Mouse (Mus musculus) retina, postnatal 7 days (tissue): ENCODE measurements around the gene Rnft2.

Experiments used
- DNase-seq: peaks from one replicate; pipeline ENCODE4 v3.0.0-alpha.2; 2012; ENCODE audit warnings: low read depth, low spot score

Gene Rnft2

DNA sequence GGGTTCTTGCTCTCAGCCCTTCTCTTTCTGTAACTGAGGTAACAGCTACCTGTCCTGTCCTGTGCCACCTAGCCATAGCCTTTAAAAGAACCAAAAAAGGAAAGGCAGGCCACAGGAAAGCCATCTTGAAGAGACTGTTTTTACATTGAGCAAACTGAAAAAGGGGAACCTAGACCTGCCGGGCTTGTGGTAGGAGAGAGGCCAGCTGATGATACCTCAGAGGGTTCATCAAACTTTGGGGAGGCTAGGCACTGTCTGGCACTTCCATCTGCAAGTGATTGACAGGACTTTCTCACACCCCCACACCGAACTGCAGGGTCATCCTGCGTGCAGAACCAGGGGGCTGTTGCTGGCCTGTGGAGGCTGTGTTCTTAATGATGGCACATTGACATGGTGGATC lies 8.6 kb upstream of the Rnft2 start:
- no peak for DNase-seq

DNA sequence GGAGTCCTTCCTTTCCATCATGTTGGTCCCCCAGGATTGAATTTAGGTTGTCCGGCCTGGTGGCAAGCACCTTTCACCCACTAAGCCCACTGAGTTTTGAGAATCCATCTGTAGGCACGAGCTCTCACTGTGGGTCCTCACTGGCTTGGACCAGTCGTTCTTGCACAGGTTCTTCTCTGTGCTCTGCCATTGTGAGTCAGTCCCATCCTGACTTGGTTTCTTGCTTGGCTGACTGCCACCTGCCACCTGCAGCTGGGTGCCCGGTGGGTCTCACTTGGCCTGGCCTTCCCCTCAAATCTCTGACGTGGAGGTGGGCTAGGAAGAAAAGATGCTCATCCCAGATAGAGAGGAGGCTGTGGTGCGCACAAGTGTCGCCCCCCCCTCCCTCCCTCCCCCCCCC lies 6.1 kb upstream of the Rnft2 start:
- DNase-seq, result no peak

DNA sequence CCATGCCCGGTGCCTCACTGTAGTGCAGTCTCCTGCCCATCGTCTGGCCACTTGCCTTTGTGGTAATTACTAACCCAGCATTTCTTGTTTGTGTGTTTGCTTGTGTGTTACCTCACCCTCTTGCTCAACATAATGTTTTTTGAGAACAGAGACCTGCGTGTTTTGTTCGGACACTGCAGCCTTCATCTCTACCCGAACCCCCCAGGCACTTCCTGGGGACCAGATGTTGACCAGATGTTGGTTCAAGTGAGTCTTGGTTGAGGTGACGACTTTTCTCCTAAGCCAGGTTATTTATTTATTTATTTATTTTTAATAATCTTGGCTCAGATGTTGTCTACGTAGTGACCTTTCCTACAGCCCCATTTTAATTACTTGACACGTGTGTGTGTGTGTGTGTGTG lies 2.5 kb upstream of the Rnft2 start:
- no peak for DNase-seq

DNA sequence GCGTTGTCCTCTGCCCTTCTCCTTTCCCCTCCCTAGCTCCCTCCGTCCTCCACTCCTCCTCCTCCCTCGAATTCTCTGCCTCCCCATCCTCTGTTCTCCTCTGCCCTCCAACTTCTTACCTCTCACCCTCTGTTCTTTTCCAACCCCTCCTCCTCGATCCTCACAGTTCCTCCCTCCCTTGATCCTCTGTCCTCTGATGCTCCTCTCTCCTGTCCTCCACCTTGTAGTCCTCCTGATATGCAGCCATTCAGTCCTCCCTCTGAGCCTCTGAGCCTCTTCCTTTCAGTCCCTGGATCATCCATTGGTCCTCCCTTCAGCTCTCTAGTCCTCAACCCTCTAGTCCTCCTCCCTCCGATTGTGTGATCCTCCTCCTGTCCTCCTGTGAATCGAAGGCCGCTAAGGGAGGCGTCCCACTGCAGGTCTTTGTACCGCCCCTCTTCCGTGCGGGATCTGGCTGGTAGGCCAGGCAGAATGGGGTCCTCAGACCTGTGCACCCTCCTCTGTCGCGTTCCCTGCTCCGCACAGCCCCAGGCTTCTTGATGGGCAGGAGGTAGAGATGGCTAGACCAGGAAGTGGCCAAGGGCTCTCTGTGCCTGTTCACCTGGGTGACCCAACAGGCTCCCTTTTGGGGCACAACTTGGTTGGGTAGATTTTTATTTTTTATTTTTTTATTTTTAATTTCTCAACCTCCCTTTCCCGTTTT lies 841 bp upstream of the Rnft2 start:
- no peak for DNase-seq

DNA sequence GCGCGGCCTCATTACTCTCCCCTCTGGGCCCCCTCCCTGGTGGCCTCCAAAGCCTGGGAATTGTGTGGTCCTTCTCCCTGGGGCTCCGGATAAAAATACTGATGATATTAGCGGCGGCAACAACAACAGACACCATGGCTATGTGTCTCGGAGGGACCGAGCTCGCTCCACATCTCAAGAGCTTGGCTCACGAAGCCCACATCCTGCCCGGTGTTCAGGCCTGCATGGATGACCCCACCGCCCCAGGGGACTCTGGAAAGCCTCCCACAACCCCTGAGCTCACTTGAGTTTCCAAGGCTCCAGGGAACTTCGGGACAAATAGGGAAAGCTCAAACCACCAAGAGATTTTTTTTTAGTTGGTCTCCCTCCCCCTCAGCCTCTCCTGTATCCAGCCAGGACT lies 5.2 kb downstream of the Rnft2 start:
- DNase-seq, result no peak

DNA sequence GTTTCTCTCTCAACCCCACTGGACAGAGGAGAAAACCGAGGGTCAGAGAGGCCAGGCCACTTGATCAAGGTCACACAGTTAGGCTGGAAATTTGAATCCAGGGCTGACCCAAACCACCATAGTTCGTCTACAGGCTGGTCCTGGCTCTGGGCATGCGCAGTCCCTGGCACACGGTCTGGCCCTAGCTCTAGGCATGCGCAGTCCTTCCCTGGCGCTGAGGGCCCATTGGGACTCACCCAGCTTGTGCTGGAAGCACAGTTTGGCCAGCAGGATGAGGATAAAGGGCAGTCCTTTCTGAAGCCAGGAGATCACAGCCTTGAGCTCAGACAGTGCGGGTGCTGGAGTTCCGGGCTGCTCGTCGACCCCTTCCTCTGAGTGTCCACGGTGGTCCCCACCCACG lies 8.0 kb downstream of the Rnft2 start:
- DNase-seq, result no peak

DNA sequence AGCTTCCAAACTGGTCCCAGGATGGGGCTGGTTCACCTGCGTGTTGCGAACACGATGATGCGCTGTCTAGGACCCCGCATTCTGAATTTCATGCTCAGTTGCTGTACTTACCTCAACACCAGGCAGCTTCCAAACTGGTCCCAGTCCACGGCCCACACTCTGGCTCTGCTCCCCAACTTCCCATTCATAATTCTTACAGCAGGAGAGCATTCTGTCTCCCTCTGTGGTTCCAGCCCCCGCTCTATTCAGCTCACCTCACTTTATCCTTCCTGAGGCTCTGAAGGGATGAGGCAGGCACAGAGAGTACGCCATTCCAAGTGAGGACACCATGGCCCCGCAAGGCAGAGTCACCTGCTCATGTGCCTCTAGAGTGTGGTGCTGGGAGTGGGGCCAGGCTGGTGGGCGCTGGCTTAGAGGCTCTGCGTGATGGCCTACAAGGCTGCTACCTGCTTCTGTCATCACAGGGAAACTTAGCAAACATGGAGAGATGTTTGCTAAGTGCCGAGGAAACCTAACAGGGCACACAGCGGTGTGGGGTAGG lies 14.8 kb downstream of the Rnft2 start:
- no peak for DNase-seq

DNA sequence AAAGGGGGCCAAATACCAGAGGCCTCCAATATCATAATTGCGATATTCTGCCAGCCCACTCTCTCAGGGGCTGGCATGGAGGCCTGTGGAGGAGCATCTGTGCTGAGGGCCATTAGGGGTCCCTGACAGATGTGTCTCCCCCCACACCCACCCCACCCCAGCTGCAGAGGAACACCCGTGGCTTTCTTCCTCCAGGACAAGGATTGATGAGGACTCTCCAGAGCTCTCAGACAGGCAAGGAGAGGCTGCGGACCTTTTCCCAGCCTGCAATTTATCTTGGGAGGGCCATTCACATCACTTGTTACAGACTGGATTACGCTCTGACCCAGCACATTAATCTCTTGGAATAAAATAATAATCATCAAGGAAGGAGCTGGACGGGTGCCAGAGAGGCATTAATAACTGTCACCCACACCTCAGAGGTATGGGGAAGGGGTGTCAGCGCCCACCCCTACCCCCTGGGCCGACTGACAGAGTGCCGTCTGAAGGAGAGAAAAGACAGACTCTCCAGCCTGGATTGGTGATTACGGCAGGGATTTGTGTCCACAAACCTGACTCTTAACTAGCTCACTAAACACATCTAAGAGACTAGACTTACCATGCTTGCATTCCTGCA lies 21.7 kb downstream of the Rnft2 start:
- DNase-seq, result no peak

DNA sequence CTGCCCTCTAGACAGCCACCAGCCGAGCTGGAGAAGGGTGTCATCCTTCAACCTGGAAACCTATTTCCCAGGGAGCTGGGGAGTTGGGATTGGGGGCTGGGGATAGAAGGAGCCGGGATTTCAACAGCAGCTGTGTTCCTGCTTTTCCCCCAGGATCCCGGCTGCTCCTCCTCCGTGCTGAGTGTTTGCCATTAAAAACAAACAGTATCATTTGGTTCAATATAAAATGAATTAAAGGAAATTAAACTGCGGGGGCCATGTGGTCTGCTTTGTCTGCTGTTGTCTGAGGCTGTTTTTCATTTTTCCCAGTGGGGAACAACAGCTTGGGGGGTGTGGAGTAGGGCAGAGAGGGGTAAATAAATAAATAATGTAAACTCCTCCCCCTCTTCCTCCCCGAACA lies 27.5 kb downstream of the Rnft2 start:
- DNase-seq, result no peak

DNA sequence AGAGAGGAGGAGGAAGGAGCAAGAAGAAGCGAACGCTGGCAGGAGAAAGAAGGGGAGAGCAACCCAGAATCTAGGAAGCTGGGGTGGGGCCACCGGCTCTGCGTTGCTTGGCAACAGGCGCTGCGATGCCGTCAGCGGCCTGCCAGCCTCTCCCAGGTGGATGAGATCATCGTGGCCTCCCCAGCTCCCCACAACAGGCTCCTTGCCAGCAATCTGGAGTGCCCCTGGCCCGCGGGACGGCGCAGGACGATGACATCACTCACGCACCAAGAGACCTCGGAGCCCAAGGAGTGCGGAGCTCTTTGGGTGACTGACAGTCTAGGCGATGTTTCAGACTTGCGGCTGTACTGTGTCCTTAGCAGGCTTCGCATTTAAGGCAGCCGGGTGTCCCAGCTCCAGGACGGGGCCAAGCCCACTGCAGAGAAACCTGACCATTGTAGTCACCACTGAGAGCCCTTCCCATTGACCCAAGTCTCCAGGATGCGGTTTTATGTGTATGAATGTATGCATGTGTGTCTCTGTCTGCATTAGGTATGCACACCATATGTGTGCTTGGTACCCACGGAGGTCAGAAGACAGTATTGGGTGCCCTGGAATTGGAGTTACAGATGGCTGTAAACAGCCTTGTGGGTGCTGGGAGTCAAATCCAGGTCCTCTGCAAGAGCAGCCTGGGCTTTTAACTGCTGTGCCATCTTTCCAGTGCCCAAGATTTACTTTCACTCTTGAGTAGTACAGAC lies 30.3 kb downstream of the Rnft2 start:
- DNase-seq, result peak; percentile 50

DNA sequence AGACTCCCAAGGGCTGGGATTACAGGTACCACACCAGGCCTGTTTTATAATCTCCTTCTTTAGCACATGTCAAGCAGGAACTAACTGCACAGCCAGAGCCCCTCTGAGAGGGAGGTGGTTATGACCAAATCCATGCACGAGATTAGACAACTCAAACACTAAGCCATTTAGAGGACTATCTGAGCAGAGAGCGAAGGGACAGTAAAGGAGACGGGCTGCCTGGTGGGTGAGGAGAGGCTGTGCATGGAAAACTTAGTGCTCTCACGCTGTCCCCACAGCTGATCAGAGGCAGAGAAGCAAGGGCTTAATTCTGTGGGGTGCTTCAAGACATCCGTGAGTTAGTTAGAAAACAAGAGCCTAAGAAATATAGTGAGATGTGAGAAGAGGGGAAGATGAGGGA lies 30.9 kb downstream of the Rnft2 start:
- DNase-seq, result no peak

DNA sequence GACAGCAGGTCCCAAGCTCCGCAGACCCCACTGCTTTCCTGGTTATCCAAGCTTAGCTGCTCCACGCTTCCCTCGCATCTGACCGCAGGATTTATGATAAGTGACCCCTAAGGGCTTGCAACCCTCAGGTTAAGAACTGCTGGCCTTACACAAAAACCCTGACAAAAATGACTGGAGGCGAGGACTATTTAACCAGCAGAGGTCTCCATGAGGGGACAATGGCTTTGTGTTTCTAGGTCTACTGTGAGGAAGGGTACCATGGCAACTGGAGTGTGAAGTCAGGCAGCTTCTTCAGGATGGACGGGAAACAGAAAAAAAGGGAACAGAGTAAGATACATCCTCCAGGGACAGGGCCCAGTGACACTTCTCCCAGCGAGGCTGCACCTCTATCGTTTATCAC lies 39.1 kb downstream of the Rnft2 start:
- no peak for DNase-seq

DNA sequence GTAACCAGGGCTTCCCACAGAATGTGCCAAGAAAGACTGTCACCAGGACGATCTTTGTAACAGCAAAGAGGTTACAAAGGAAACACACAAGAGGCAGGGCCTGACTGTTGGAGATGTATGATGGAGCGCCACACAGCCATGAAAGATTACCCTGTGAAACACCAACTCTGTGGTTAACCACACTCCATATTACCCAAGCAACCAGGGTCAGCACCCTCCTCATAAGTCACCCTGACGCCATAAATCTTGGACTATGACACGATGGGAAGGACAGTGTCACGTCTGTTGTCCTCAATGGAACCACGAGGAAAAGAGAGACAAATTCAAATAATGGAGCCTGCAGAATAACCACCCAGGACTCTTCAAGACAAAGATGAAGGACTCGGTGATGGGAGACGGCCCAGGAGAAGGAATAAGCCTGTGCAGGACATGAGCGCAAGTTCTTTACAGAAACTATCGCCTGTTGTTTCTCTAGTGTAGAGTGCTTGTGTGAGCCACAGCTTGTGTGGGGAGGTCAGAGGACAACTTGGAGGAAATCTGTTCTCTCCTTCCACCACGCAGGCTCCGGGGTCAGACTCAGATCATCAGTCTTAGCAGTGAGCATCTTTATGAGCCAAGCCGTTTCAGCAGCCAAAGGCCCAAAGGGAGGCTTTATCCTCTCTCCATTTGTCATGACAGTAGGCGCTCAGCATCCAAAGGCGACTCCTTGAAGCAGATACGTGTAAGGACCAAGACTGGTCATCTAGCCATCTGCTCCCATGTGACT lies 40.1 kb downstream of the Rnft2 start:
- DNase-seq, result no peak

DNA sequence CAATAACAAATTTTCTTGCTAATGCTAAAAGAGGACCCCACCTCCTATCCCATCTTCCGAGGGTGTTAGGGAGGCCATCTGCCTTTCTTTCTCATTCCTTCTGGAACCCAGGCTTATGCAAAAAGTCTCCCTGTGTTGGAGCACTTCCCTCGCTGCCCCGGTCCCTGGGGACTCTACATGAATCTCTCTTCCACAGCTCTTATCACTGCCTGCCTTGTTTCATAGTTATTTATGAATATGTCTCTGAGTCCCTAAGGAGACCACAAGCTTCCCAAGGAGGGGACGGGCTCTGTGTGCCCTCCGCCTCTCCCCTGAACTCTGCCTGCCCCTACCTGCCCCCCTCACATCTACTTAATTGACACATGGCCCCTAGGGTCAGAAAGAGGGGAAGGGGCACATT lies 45.2 kb downstream of the Rnft2 start:
- DNase-seq, result no peak

DNA sequence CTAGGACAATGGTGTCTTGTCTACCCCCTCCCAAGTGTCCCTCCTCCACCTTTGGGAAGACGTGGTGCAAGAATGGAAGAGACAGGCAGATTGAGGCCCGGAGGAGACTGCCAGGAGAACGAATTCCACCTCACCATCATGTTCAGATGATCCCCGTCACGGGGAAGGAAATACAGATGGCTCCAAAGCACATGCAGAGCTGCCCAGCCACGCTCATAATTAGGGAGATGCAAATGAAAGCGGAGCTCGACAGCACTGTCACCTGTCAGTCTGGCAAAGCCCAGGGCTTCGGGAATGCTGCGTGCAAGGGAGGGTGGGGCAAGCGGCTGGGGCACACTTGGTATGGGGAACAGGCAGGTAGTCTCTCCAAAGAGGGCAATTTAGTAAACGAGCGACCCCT lies 47.5 kb downstream of the Rnft2 start:
- DNase-seq, result no peak

DNA sequence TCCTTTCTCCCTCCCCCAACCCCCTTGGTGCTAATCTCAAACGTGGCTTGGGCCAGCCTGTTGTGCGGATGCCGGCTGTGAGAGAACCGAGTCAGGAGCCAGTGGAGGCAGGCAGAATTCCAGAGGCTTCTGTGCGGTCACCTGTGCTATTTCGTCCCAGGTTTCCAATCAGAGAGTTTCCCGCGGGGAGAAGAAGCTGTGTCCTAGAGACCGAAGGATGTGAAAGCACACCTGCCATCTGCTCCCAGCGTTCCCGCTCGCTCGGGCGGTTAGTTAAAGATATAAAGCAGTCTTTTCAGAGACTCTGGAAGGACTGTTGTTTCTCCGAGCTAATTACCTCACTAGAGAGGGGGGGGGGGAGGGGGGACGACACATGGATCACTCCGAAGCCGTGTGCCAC lies 52.7 kb downstream of the Rnft2 start:
- no peak for DNase-seq

DNA sequence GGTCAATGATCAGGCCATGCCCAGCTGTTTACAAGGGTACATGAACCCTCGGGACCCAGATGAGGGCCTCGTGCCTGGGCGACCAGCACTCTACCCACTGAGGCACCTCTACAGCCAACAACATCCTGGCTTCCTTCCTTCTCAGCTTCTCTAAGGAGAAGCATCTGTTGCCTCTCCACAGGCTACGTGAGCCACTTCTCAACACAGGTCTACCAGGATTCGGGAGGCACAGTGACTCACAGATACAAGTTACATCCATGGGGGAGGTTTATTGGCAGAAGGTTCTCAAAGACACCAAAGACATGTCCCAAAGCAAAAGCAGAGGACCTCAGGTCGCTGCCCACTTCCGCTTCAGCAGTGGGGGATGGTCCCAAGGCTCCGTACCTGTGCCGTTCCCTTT lies 54.4 kb downstream of the Rnft2 start:
- no peak for DNase-seq

DNA sequence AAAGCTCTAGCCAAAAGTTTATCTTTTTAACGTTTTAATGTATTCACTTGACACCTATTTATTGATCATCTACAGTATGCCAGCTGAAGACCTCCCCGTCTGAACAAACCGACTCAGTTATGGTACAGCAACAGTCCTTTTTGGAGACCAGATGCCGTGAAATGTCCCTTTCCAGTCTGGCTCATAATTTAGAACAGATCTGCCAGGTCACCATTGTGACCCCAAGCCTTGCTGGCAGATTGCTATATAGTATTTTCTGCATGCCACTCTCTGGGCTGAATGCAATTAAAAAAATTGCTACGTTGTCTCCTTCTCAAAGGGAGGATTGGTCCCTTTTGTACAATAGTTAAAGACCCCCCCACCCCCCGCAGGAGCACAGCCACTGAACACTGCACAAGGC lies 56.6 kb downstream of the Rnft2 start:
- no peak for DNase-seq

DNA sequence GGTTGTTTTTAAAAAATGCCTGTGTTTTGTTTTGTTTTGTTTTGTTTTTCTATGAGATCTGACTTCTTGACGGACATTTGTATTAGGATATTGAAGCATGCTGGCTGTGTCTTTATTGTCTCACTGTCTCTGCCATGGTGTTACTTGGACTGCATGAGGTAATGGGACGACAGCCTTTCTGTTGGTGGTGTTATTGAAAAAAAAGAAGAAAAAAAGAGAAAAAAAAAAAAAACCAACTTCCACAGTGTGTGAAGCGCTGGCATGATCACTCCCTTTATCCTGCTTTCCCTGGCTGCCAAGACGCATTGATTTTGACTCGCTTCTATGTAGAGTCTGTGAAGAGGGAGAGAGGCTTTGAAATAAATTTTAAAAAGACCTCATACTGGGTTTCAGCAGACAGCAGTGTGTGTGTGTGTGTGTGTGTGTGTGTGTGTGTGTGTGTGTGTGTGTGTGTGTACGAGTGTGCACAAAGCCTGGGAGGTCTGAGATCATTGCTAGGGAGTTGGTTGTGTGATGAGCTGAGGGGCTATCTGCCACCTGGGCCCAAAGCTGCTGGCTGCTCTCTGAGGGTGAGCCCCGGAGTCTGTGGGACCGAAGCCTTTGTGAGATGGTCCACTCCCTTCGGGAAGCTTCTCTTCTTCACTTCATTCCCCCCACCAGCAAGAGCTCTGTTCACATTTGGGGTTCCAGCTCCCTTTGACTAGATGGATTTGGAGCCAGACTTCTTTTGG lies 57.8 kb downstream of the Rnft2 start:
- no peak for DNase-seq

DNA sequence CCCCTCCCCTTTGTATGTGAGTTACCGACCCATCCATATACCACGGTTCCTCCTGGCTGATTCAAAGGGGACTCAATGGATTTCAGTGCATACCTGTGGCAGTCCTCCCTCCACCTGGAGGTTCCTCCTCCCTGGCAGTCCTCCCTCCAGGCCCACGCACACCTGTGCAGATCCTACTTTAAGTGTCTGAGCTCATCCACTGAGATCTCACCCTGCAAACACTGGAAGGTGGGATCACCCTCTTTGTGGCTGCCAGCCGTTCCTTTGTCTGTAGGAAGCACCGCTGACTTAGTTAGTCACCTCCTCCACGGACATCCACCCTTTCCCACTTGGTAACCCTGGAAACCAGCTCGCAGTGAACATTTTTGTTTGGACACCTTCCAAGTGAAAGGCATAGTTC lies 67.3 kb downstream of the Rnft2 start:
- no peak for DNase-seq

DNA sequence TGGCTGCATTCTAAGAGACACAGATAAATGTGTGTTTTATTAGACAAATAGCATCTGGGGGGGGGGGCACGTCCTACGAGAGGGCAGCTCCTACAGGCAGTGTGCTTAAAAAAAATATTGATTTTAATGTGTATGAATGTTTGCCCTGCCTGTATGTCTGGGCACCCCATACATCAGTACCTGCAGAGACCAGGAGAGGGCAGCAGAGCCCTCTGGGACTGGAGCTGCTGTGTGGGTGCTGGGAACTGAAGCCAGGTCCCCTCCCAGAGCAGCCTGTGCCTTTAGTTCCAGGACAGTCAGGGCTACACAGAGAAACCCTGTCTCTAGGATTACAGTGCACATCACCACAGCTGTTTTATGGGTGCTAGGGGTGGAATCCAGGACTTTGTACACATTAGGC lies 69.8 kb downstream of the Rnft2 start:
- DNase-seq, result no peak
